Mouse (Mus musculus) T-cell, adult 66 days (primary cell): ENCODE data around the gene Bricd5. TPM values are rescaled to one million over a fixed set of nuclear protein-coding genes. Genes with fewer than 3 reads are reported as not detected.

ENCODE experiments used
- total RNA-seq, 2 experiments: library from RNA; stranded (reverse); gene quantifications; 3 replicates in 1 of 2; 4 replicates in 1 of 2; pipeline ENCODE4 v1.2.4; 2023

The Bricd5 gene
- 1 to 10 TPM in 1 of 2 experiments, under 1 TPM in 1; 0.76 to 1.2 TPM for total RNA-seq

DNA sequence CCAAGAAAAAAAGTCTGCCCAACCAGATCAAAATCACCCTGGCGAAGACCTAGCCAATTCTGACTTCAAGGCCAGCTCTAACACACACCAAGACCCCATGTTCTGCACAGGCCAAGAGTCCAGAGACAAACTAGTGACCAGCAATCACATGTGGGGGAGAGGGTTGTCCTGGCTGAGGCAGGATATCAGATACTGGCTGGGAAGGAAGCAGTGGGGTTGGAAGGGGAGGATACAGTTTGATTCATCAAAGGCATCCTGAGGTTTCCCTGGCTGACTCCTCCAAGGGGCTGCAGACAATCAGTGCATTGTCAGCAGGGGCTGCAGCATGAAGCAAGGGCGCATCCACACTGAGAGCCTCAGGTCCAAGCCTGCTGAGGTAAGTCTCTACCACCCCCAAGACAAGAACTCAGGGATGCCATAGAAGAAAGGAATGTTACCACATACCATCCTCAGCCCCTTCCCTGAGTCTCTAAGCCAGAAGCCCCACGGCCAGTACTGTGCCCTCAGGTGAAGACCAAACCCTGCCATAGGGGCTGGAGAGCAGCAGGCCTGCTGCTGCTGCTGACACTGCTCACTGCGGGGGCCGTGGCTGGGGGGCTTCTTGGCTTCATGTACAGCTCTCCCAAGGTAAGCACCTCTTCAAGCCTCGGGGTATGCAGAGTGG, at the start of gene Bricd5:
Gene Bricd5 (plus strand): TSS at position 273 of the 664 bp plus-strand sequence.

DNA sequence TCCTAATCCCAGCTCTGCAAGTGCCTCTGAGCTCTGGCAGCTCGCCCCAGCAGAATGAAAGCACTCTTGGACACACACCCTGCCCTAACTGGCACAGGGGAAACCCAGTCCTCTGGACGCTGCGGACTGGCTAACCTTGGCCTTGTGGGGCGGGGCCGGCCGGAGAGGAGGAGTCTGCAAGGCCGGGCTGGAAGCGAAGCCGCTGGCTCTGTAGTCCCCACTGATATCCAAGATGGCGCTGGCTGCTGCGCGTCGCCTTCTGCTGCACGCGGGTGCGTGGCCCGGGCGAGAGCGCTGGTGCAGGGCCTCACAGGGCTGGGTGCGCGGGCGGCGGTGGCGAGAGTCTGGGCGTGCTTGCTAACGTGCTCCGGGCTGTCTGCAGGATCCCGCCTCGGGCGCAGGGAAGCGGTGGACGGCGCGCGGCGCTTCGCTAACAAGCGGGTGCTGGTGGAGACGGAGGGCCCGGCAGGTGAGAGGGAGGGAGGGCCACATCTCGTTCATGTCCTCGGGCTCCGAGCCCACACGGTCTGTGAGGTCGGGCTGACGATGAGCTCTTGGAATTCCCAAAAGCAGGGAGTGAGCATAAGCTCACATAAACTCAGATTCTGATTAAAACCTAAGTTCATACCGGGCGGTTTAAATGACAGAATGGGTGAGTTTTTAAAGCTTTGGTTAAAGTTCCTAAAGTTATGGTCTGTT, 47.1 kb upstream of the Bricd5 start, which contains the start of gene Eci1:
Gene Eci1 (plus strand): TSS at position 171 of the 699 bp plus-strand sequence.

DNA sequence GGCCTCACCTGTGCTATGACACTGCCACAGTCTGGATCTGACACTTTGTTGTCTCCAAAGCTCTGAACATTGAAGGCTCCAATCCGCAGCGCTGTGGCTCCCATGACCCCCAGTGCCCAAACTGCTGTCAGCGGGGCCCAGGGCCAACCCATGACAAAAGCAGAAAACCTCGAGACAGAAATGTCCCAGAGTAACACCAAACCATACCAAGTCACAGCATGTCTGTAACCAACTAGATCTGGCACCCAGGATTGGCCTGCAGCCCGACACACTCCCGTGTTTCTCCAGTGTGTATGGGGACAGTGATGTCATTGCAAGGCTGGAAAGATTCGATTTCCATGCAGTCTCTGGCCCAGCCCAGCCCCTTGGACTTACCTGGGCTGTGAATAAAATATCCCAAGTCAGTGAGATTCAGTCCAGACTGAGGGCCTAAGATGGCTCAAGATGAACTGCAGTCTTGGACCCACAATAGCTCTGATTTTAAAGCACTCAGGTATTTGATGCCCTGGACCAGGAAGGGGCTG, 31.0 kb upstream of the Bricd5 start, which contains the start of gene Dnase1l2:
Gene Dnase1l2 (minus strand): TSS at position 474 of the 524 bp plus-strand sequence.

GRCm38 (mm10) chr17:24469910-24470602, 3.6 kb upstream of the Bricd5 start, which contains the start of the genes E4f1 and Pgp:
TSS of gene E4f1 (minus strand) at chr17:24470313.
TSS of gene Pgp (plus strand) at chr17:24470392.

DNA sequence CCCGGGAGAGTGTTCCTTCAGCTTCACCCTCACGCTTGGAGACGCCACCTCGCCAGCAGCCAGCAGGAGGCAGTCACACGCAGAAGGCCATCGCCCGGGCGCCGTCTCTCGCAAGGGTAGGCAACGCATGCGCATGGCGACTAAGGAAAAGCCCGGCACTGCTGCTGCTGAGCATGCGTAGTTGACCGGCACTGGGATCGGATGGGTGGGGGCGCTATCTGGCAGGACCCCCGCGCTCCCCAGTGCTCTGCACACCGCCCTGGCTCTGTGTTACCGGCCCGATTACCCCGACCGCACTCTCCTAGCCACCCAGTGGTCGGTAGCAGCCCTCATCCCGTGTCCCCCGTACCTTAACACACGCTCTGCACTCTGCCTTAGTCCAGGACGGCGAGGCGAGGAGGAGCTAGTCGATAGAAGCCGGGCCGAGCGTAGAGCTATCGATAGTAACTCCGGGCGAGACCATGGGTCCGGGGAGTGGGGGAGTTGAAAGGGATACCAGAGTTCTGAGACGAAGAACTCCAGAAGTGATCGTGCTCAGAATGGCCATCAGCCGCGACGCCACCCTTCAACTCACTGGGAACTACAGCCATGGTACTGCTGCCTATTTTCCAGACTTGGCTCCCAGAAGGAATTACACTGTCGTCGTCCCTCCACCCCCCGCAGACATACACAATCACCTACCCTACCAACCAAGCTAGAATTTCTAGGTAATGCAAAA, 5.1 kb downstream of the Bricd5 start, which contains the start of gene Mlst8:
Gene Mlst8 (minus strand): TSS at position 416 of the 718 bp plus-strand sequence.

GRCm38 (mm10) chr17:24488186-24488661, 14.5 kb downstream of the Bricd5 start, which contains the start of gene Caskin1:
TSS of gene Caskin1 (plus strand) at chr17:24488601.

Other genes with a start within 250 kb of the Bricd5 start
- gene Ccnf, start 222.4 kb upstream of the Bricd5 start, total RNA-seq, result 10 to 100 TPM in 1 of 2 experiments, 1 to 10 TPM in 1; 7.7 to 10.2 TPM
- gene Abca17, start 122.8 kb upstream of the Bricd5 start, total RNA-seq, result under 1 TPM in 1 of 2 experiments, not detected in 1; 0.23 TPM
- 10 to 100 TPM; 43.3 to 52.2 TPM for gene Abca3, start 121.9 kb upstream of the Bricd5 start, total RNA-seq
- 100 to 1,000 TPM; 153 to 159 TPM for gene Rnps1, start 59.3 kb upstream of the Bricd5 start, total RNA-seq
- 10 to 100 TPM; 17.3 to 17.4 TPM for gene Eci1, start 47.2 kb upstream of the Bricd5 start, total RNA-seq
- gene Dnase1l2, start 30.8 kb upstream of the Bricd5 start, total RNA-seq, result 1 to 10 TPM; 5.6 to 6.0 TPM
- 10 to 100 TPM; 64.4 to 88.9 TPM for gene E4f1, start 3.6 kb upstream of the Bricd5 start, total RNA-seq
- 10 to 100 TPM; 15.5 to 17.4 TPM for gene Pgp, start 3.5 kb upstream of the Bricd5 start, total RNA-seq
- 10 to 100 TPM; 27.6 to 29.2 TPM for gene Mlst8, start 5.2 kb downstream of the Bricd5 start, total RNA-seq
- not detected for gene Caskin1, start 14.7 kb downstream of the Bricd5 start, total RNA-seq
- gene Traf7, start 54.1 kb downstream of the Bricd5 start, total RNA-seq, result 100 to 1,000 TPM; 162 to 172 TPM
- gene Rab26, start 60.3 kb downstream of the Bricd5 start, total RNA-seq, result 1 to 10 TPM; 1.8 to 2.0 TPM
- gene Pkd1, start 76.0 kb downstream of the Bricd5 start, total RNA-seq, result 100 to 1,000 TPM; 103 to 104 TPM
- 10 to 100 TPM; 58.4 to 76.0 TPM for gene Tsc2, start 158.7 kb downstream of the Bricd5 start, total RNA-seq
- gene Nthl1, start 158.8 kb downstream of the Bricd5 start, total RNA-seq, result 1 to 10 TPM; 4.3 to 5.2 TPM
- gene Slc9a3r2, start 176.4 kb downstream of the Bricd5 start, total RNA-seq, result not detected
- gene Npw, start 184.6 kb downstream of the Bricd5 start, total RNA-seq, result not detected
- gene Zfp598, start 195.8 kb downstream of the Bricd5 start, total RNA-seq, result 10 to 100 TPM; 63.7 to 67.1 TPM
- gene Syngr3, start 216.1 kb downstream of the Bricd5 start, total RNA-seq, result under 1 TPM in 1 of 2 experiments, not detected in 1; 0.47 TPM
- gene Gfer, start 222.3 kb downstream of the Bricd5 start, total RNA-seq, result 10 to 100 TPM; 20.5 to 22.8 TPM
- gene Noxo1, start 222.3 kb downstream of the Bricd5 start, total RNA-seq, result 1 to 10 TPM; 2.4 to 5.0 TPM
- gene Tbl3, start 233.8 kb downstream of the Bricd5 start, total RNA-seq, result 10 to 100 TPM; 27.4 to 33.3 TPM
- gene Rnf151, start 244.2 kb downstream of the Bricd5 start, total RNA-seq, result not detected
- 1,000 to 10,000 TPM; 1,514 to 1,529 TPM for gene Rps2, start 244.2 kb downstream of the Bricd5 start, total RNA-seq